Mouse (Mus musculus): Measurements from ENCODE around the gene Ctnnd2. TPM values are rescaled to one million over a fixed set of nuclear protein-coding genes. Genes with fewer than 3 reads are reported as not detected.

Ctnnd2 gene
- polyA plus RNA-seq, 1 experiment from 2014 or later: 26.0 TPM

DNA sequence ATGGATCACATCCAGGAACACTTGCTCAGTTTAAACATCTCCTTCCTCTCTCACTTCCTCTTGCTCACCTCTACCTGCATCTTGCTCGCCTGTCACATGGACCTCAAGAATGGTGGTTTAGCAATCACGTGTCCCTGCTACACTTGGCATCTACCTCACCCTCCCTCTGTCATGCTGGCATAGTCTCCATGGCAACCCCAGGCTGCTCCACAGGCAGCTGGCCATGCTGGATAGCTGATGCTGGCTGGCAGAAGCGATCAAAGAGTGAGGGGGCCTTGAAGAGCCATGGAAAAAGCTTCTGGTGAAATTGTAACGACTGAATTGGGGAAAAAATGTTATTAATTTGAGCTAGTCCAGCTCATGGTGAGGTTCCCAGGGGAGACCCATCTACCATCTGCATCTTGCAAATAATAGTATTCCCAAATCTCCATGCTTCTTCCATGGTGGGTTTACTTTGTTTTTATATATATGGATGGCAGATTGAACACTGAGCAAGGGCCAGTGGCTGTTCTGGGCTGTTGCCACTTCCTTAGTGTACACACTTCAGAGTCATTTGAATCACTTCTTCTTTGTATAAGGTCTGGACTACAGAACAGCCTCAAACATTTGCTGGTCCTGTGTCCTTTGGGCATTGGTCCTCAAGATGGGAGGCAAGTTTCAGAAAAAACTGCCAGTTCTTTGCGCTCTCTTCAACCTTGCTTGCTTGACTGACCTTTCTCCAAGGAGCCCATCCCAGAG, 19.7 kb downstream of the Ctnnd2 start:
- no peak for DNase-seq (ENCODE audit: low spot score)
- peaks cover 5% of the 10 kb centered on the region; the same call in 1 of the 2 replicates for H3K4me1 ChIP-seq (replicated peaks)

DNA sequence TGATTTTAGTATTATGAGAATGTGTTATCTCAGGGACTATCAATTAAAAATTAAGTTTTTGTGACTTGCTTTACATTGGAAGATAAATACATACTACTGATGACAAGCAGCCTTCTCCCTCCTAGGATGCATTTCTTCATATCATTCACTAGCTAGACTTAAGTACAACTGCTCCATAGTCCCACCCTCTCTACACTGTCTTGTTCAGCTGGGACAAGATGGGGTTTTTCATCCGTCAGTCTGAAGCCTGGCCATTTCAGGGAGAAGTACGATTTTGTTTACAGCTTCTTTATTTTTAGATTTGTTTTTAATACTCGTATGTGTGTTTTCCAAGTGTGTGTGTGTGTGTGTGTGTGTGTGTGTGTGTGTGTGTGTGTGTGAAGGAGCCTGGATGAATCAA, 26.0 kb downstream of the Ctnnd2 start:
- 91% methylated on average over 3 of the region's 3 CpGs for WGBS
- H3K4me3 ChIP-seq: no peak overlapping the region
- H3K9me3 ChIP-seq: no peaks in the 10 kb centered on the region
- H3K4me1 ChIP-seq (replicated peaks): no peaks in the 10 kb centered on the region
- no peaks in the 10 kb centered on the region for H3K27me3 ChIP-seq (ENCODE audit: insufficient read depth, poor library complexity, severe bottlenecking)
- no peaks in the 10 kb centered on the region for H3K36me3 ChIP-seq
- no peak overlapping the region for H3K27ac ChIP-seq
- no peak for DNase-seq (ENCODE audit: low spot score)

More for the DNA sequence above, 19.7 kb downstream of the Ctnnd2 start:
- Histone ChIP-seq H3K27ac (no peak overlapping the region), H3K36me3 (no peaks in the 10 kb centered on the region), H3K27me3 (ENCODE audit: insufficient read depth, poor library complexity, severe bottlenecking) (no peaks in the 10 kb centered on the region), H3K9me3 (0 out of 2 replicates have a peak, but pooled peaks cover 2% of the 10 kb centered on the region), H3K4me3 (no peak overlapping the region)
- WGBS: 57% methylated on average over 5 of the region's 5 CpGs

DNA sequence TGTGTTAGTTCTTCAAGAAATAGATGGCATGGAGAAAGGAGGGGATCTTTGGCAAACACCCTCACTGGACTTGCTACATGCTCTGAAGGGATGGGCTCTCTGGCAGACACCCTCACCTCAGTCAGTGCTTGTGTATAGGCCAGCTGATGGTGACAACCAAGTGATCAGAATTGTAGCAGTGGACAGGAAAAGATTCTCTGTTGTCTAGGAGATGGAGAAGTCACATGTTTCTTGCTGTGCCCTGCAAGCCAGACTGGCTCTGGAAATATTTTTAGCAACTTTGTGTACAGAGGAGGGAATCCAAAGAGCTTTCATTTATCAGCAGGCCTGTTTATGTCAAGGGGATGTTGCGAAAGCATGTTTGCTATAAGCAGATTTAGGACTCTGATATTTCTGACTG, 27.4 kb downstream of the Ctnnd2 start:
- 96% methylated on average over 1 of the region's 1 CpGs for WGBS

DNA sequence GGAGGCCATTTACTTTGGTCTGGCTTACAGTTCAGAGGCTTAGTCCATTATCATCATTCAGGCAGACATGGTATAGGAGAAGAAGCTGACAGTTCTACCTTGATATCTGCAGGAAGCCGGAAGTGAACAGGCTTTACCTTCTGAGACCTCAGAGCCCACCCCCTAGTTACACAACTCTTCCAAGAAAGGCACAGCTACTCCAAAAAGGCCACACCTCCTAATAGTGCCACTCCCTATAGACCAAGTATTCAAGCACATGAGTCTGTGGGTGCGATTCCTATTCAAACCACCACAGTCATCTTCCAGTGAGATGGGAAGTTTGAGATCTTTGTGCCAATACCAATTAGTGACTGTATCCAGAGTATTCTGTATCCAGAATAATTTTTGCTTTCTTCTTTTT, 28.8 kb downstream of the Ctnnd2 start:
- Histone ChIP-seq H3K9me3 (no peaks in the 10 kb centered on the region), H3K4me3 (no peak overlapping the region), H3K36me3 (no peaks in the 10 kb centered on the region), H3K27me3 (ENCODE audit: insufficient read depth, poor library complexity, severe bottlenecking) (no peaks in the 10 kb centered on the region), H3K27ac (no peak overlapping the region), H3K4me1 (replicated peaks) (0 out of 2 replicates have a peak, but pooled peaks cover 3% of the 10 kb centered on the region)
- DNase-seq (ENCODE audit: low spot score): no peak
- WGBS: 93% methylated on average over 2 of the region's 2 CpGs

More for the DNA sequence above, 27.4 kb downstream of the Ctnnd2 start:
- Histone ChIP-seq H3K4me3 (no peak overlapping the region), H3K36me3 (no peaks in the 10 kb centered on the region), H3K27ac (no peak overlapping the region), H3K27me3 (ENCODE audit: insufficient read depth, poor library complexity, severe bottlenecking) (no peaks in the 10 kb centered on the region), H3K4me1 (replicated peaks) (no peaks in the 10 kb centered on the region), H3K9me3 (no peaks in the 10 kb centered on the region)
- DNase-seq (ENCODE audit: low spot score): no peak

DNA sequence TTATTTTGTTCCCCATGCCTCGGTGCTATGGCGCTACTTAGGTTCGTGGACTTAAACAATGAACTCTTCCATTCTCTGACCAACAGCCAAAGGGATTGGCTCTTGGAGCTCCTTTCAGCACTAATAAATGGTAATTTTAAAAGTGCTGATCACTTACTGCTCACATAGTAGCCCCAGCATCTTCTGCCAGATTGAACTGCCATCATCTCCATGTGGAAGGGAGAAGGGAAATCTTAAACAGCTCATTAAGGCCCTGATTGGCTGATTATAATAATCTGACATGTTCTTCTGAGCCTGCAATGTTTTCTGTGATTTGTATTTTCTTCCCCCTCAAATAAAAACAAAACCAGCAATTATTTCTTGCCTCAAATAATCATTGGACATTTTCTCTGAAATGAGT, 29.2 kb downstream of the Ctnnd2 start:
- Histone ChIP-seq H3K27ac (no peak overlapping the region), H3K9me3 (no peaks in the 10 kb centered on the region), H3K27me3 (ENCODE audit: insufficient read depth, poor library complexity, severe bottlenecking) (no peaks in the 10 kb centered on the region), H3K36me3 (no peaks in the 10 kb centered on the region), H3K4me3 (no peak overlapping the region), H3K4me1 (replicated peaks) (0 out of 2 replicates have a peak, but pooled peaks cover 3% of the 10 kb centered on the region)
- WGBS: 95% methylated on average over 3 of the region's 3 CpGs
- DNase-seq (ENCODE audit: low spot score): no peak

DNA sequence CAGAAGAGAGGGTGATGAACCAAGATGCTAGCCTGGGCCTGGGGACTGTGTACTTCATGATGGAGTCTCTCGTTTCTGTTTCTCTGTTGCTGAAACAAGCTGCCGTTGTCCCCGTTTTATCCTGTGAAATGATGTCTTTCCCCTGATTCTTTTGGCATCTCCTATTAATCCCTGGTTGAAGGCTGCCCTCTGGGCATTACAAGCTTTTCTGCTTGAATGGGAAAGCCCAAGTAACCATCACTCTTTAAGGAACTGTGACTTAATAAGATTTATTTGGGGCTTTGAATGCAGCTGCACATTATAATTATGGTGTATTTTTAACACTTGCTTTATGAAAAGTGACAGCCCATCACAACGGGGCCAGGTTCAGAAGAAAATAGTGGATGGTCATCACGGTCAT, 40.4 kb downstream of the Ctnnd2 start:
- H3K36me3 ChIP-seq: no peaks in the 10 kb centered on the region
- H3K4me1 ChIP-seq (replicated peaks): no peaks in the 10 kb centered on the region
- no peak overlapping the region for H3K4me3 ChIP-seq
- no peak for DNase-seq (ENCODE audit: low spot score)
- H3K27ac ChIP-seq: no peak overlapping the region
- H3K27me3 ChIP-seq (ENCODE audit: insufficient read depth, poor library complexity, severe bottlenecking): no peaks in the 10 kb centered on the region
- H3K9me3 ChIP-seq: no peaks in the 10 kb centered on the region
- WGBS: 84% methylated on average over 5 of the region's 5 CpGs

DNA sequence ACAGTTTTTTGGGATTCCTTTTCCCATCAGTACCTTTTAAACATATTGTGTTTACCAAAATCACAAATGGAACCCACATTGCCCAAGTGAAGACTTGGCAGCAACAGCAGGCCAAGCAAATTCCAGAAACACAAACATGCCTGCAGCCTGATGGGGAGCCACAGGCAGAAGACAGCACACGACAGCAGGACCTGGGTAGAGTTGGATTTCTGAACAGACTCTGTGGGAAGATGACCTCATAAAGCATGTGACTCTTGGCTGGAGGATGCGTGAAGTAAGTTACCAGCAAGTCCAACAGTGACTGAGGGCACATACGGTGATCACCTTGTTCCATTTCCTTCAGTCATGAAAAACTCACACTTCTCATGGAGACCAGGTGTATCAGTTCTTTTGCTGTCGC, 43.5 kb downstream of the Ctnnd2 start:
- H3K27me3 ChIP-seq (ENCODE audit: insufficient read depth, poor library complexity, severe bottlenecking): no peaks in the 10 kb centered on the region
- WGBS: 83% methylated on average over 4 of the region's 4 CpGs
- H3K4me3 ChIP-seq: no peak overlapping the region
- DNase-seq (ENCODE audit: low spot score): no peak
- H3K4me1 ChIP-seq (replicated peaks): no peaks in the 10 kb centered on the region
- H3K36me3 ChIP-seq: no peaks in the 10 kb centered on the region
- no peaks in the 10 kb centered on the region for H3K9me3 ChIP-seq
- no peak overlapping the region for H3K27ac ChIP-seq

DNA sequence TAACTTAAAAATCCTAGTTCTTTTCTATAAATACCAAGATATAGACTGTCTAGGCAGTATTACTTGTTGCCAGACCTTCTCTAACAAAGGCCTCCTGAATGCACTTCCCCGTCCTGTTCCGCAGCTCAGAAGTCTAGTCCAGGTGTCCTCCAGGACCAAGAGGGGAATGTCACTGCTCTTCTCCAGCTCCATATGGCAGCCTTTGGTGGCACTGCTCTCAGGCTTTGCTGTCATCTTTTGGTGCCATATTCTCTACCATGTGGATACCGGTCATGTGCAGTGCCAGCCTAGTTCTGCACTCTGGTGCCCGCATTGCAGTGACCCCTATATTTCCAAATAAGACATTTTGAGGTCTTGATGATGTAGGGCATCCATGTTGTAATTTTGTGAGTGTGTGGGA, 56.7 kb downstream of the Ctnnd2 start:
- no peak for DNase-seq (ENCODE audit: low spot score)
- H3K9me3 ChIP-seq: no peaks in the 10 kb centered on the region
- no peaks in the 10 kb centered on the region for H3K4me1 ChIP-seq (replicated peaks)
- no peak overlapping the region for H3K4me3 ChIP-seq
- WGBS: 93% methylated on average over 4 of the region's 4 CpGs
- no peaks in the 10 kb centered on the region for H3K36me3 ChIP-seq
- no peaks in the 10 kb centered on the region for H3K27me3 ChIP-seq (ENCODE audit: insufficient read depth, poor library complexity, severe bottlenecking)
- no peak overlapping the region for H3K27ac ChIP-seq

DNA sequence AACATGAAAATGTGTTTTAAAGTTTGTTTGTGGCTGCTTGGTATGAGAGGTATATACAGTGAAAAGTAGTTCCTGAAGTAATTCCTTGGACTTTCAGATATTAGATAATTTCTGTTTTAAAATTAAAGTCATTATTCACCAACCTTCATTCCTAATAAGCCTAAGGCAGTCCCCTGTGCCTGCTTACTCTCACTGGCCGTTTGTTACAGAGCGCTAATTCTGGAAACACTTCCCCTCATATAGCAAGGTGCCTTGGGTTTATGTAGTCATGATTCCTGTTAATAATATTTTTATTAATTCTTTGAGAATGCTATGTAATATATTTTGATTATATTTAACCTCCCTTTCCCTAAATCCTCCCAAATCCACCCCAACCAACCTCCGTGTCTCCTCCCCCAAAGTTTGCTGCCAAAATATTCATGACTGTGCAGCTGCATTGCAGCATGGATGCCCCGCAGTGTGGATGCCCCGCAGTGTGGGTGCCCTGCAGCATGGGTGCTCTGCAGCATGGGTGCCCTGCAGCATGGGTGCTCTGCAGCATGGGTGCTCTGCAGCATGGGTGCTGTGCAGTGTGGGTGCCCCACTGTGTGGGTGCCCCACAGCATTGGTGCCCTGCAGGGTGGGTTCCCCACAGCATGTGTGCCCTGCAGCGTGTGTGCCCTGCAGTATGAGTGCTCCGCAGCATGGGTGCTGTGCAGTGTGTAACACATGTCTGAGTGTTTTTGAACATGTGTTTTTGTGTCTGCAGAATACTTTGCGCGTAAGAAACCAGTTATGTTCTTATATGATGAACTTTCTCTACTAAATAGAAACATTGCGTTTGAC, 63.0 kb downstream of the Ctnnd2 start:
- 93% methylated on average over 10 of the region's 10 CpGs for WGBS
- H3K27me3 ChIP-seq (ENCODE audit: insufficient read depth, poor library complexity, severe bottlenecking): no peaks in the 10 kb centered on the region
- H3K4me1 ChIP-seq (replicated peaks): no peaks in the 10 kb centered on the region
- H3K4me3 ChIP-seq: no peak overlapping the region
- H3K36me3 ChIP-seq: no peaks in the 10 kb centered on the region
- no peak overlapping the region for H3K27ac ChIP-seq
- H3K9me3 ChIP-seq: no peaks in the 10 kb centered on the region
- no peak for DNase-seq (ENCODE audit: low spot score)

DNA sequence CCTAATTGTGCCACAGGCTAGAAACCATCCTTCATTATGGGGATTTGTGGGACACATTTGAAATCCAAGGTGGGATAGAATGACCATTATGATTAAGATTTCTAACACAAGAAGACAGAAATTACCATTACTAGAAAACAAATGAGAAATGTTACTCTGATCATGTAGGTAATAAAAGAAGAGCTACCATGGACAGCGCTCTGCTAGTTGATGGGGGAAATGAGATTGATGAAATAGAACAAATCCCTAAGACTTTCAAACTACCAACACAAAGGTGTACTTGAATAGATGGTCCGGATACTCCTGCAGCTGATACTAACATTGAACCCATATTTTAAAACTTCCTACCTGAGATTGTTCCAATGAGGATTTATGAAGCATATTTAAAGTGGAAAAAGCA, 68.5 kb downstream of the Ctnnd2 start:
- Histone ChIP-seq H3K9me3 (no peaks in the 10 kb centered on the region), H3K27ac (no peak overlapping the region), H3K27me3 (ENCODE audit: insufficient read depth, poor library complexity, severe bottlenecking) (no peaks in the 10 kb centered on the region), H3K4me1 (replicated peaks) (no peaks in the 10 kb centered on the region), H3K4me3 (no peak overlapping the region), H3K36me3 (no peaks in the 10 kb centered on the region)
- DNase-seq (ENCODE audit: low spot score): no peak
- 89% methylated on average over 2 of the region's 2 CpGs for WGBS

DNA sequence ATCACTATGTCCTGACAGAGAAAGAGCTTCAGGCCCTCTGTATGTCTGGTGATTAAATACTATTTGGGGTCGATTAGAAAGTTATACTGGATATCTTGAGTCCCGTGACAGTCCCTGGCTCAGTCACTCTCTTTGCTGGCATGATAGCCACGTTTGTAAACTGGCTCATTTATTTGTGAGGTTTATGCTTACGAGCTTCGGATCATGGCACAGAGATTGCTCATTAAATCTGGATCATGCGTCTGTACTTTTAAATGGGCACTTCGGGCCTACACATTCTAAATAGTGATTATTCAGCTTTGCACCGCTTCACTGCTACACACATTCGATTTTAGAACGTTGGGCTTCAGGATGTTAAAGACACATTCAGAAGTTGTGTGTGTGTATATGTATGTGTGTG, 96.4 kb downstream of the Ctnnd2 start:
- 91% methylated on average over 10 of the region's 10 CpGs for WGBS

DNA sequence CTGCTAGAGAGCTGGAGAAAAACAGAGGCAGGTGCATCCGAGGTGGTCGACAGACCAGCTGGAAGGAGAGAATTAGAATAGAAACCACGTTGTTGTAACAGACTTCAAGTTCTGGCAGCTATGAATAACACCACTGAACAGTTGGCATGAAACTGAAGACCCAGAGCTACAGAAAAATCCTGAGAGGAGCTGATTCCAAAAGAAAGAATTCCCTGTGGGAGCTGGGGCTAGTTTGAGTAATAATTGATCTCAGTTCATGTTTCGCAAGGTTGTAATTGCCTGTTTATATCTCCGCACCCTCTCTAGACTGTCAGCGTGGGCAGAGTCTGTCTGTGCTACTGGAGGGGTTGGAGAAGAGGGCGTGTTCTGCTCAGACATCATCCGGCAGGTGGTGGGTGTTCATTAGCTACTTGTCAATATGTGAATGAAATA, 98.8 kb downstream of the Ctnnd2 start:
- no peak overlapping the region for H3K4me3 ChIP-seq
- no peak for DNase-seq (ENCODE audit: low spot score)
- H3K27me3 ChIP-seq (ENCODE audit: insufficient read depth, poor library complexity, severe bottlenecking): no peaks in the 10 kb centered on the region
- no peaks in the 10 kb centered on the region for H3K36me3 ChIP-seq
- no peaks in the 10 kb centered on the region for H3K4me1 ChIP-seq (replicated peaks)
- no peak overlapping the region for H3K27ac ChIP-seq
- H3K9me3 ChIP-seq: no peaks in the 10 kb centered on the region
- whole genome bisulfite sequencing: 85% methylated on average over 8 of the region's 8 CpGs

More for the DNA sequence above, 96.4 kb downstream of the Ctnnd2 start:
- Histone ChIP-seq H3K36me3 (no peaks in the 10 kb centered on the region), H3K4me3 (no peak overlapping the region), H3K27ac (no peak overlapping the region), H3K4me1 (replicated peaks) (no peaks in the 10 kb centered on the region), H3K9me3 (no peaks in the 10 kb centered on the region), H3K27me3 (ENCODE audit: insufficient read depth, poor library complexity, severe bottlenecking) (no peaks in the 10 kb centered on the region)
- no peak for DNase-seq (ENCODE audit: low spot score)

DNA sequence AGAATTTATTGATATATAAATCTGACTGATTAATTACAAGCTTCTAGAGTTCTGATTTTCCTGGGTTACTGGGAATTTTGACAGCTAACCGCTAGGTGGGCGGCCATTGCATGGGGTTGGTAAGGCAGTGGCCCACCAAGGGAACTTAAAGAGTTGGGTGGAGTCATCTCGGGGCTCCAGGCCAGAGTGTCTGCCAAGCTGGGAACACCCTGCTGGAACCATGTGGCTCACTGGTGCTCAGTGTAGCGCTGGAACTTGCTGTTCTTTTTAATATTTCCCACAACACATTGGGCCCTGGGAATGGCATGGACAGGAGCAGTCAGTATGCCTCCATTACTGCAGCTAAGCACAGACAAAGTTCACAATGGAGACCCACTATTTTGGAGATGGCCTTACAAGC, 99.9 kb downstream of the Ctnnd2 start:
- no peaks in the 10 kb centered on the region for H3K4me1 ChIP-seq (replicated peaks)

More for the DNA sequence above, 99.9 kb downstream of the Ctnnd2 start:
- H3K4me3 ChIP-seq: no peak overlapping the region
- H3K36me3 ChIP-seq: no peaks in the 10 kb centered on the region
- no peaks in the 10 kb centered on the region for H3K9me3 ChIP-seq
- DNase-seq (ENCODE audit: low spot score): no peak
- no peak overlapping the region for H3K27ac ChIP-seq
- H3K27me3 ChIP-seq (ENCODE audit: insufficient read depth, poor library complexity, severe bottlenecking): no peaks in the 10 kb centered on the region
- 91% methylated on average over 4 of the region's 4 CpGs for WGBS
